Mouse (Mus musculus) brain, adult 2 months (tissue): ENCODE measurements around the gene Mrgprx2.
"Not testable (repeated sequence)": the region's sequence is repeated elsewhere in the genome, so short reads cannot be mapped to it uniquely, and the experiment has no call there.

Experiments
- DNase-seq: peaks from one replicate; pipeline ENCODE4 v3.0.0; 2011; ENCODE audit warnings: low read depth, low spot score

Gene Mrgprx2

DNA sequence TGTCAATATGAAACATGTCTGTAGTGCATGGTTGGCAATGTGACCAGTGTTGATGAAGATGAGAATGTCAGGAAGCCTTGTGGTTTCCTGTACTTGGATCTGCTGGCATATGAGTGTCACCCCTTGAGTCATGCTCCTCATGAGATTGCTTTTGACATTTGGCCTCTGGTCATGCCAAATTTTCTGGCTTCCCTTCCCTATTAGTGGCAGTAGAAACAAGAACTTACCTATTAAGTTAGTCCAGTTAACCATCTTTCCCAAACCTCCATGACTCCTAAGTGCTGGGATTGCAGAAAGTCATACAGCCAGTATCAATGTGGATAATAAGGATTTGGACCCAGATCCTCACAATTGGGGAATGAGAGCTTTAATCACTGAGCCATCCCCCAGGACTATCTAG is at the start of gene Mrgprx2:
TSS of gene Mrgprx2 (minus strand) at position 101 of the 400 bp plus-strand sequence.
- no peak for DNase-seq

- DNase-seq = no peak
Observed at GRCm38 (mm10) chr7:48456242-48456641, 42.9 kb downstream of the Mrgprx2 start, which contains the start of gene Mrgprb1. Mrgprb1 (minus strand) TSS chr7:48456342.

GRCm38 (mm10) chr7:48436581-48436980 is 62.5 kb downstream of the Mrgprx2 start:
- DNase-seq = no peak

GRCm38 (mm10) chr7:48435936-48436335 is 63.2 kb downstream of the Mrgprx2 start:
- DNase-seq = not testable (repeated sequence)
